Mouse (Mus musculus) lung, embryonic 15.5 days (tissue): ENCODE results near the gene Slc25a29. TPM values are rescaled to one million over a fixed set of nuclear protein-coding genes. Genes with fewer than 3 reads are reported as not detected.

ENCODE experiments used
- ATAC-seq: fragments of 200-750 bp; cut with Nextera tagmentation; 2 replicates; pipeline ENCODE4 v1.8.0; 2017; ENCODE audit warnings: moderate number of reproducible peaks, borderline replicate concordance; ENCODE audit not compliant: low FRiP score, low TSS enrichment; ENCODE audit errors: extremely low read depth
- H3K27ac ChIP-seq: fragments of 300-500 bp; sonication (generic); 2 replicates; pipeline ENCODE4 v1.5.1; 2015; ENCODE audit warnings: moderate library complexity, mild to moderate bottlenecking, inconsistent platforms
- H3K27me3 ChIP-seq: fragments of 300-500 bp; sonication (generic); 2 replicates; pipeline ENCODE4 v1.6.1; 2015; ENCODE audit warnings: inconsistent platforms
- H3K36me3 ChIP-seq: fragments of 300-500 bp; sonication (generic); 2 replicates; pipeline ENCODE4 v1.6.1; 2015; ENCODE audit warnings: inconsistent platforms
- H3K4me1 ChIP-seq: fragments of 300-500 bp; sonication (generic); 2 replicates; pipeline ENCODE4 v1.6.1; 2015; ENCODE audit warnings: inconsistent platforms
- H3K4me2 ChIP-seq: fragments of 300-500 bp; sonication (generic); 2 replicates; pipeline ENCODE4 v1.6.1; 2015; ENCODE audit warnings: inconsistent platforms, mild to moderate bottlenecking, moderate library complexity
- H3K4me3 ChIP-seq: fragments of 300-500 bp; sonication (generic); 2 replicates; pipeline ENCODE4 v1.5.1; 2015; ENCODE audit warnings: mild to moderate bottlenecking, inconsistent platforms
- H3K9ac ChIP-seq: fragments of 300-500 bp; sonication (generic); 2 replicates; pipeline ENCODE4 v1.6.1; 2015; ENCODE audit warnings: inconsistent platforms
- H3K9me3 ChIP-seq: fragments of 300-500 bp; sonication (generic); 2 replicates; pipeline ENCODE4 v1.6.1; 2016; ENCODE audit warnings: inconsistent platforms
- WGBS: fragments of 180-500 bp; shearing (Covaris S2); methylation state at CpG from one replicate; pipeline ENCODE4 v1.1.7; 2015; 5-methylcytosine and 5-hydroxymethylcytosine counted together
- polyA plus RNA-seq: library from polyadenylated mRNA; unstranded; fragments of >200 nt; fragmentation: Nextera tagmentation; extraction: Ambion mirVana; gene quantifications from 2 replicates; pipeline ENCODE4 v1.2.1, GENCODE M21; 2015

The Slc25a29 gene
- polyA plus RNA-seq, 1 experiment from 2014 or later = 8.0 TPM

DNA sequence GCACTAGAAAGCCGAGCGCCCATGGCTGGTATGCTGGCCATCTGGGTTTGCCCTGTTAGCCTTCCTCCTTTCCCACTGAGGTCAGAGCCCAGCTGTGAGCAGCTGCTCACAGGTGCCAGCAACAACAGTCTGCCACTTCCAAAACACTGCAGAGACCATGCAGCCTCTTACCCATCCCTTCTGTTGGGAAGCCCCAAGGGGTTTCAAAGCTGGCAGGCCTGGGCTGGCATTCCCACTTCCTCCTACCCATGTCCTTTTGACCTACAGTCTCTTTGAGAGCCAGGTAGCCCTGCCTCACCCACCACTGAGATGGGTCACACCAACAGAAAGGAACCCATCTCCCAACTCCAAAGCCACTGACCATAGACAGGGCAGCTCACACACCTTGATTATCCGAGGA, 2.3 kb downstream of the Slc25a29 start:
- Histone ChIP-seq H3K4me3 (no peak overlapping the region), H3K9ac (no peak overlapping the region), H3K4me1 (peaks cover 49% of the 10 kb centered on the region), H3K4me2 (no peak overlapping the region), H3K36me3 (no peaks in the 10 kb centered on the region), H3K9me3 (no peaks in the 10 kb centered on the region), H3K27ac (no peak overlapping the region), H3K27me3 (no peaks in the 10 kb centered on the region)
- ATAC-seq = no peak
- 86% methylated on average over 3 of the region's 3 CpGs for WGBS

DNA sequence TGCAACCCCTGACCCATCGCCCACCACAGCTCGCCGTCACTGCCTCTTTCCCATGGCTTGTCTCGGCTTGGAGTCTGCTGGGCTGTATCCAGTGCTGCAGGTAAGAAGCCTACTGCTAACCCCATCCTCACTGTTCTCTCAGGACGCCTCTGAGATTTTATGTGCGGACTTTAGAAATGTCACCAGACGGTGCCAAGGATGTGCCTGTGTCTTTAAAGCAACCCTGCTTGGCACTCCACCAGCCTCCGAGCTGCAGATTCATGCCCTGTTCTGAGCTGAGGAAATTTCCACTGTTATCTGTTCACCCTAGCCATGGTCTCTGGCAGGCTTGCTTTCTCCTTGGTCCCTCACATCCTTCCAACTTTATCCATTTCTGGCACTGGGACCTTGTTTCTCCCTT, 2.8 kb downstream of the Slc25a29 start:
- no peaks in the 10 kb centered on the region for H3K9me3 ChIP-seq
- no peak overlapping the region for H3K4me2 ChIP-seq
- WGBS = 77% methylated on average over 8 of the region's 8 CpGs
- no peak overlapping the region for H3K9ac ChIP-seq
- H3K27me3 ChIP-seq = no peaks in the 10 kb centered on the region
- H3K27ac ChIP-seq = no peak overlapping the region
- no peak overlapping the region for H3K4me3 ChIP-seq
- H3K36me3 ChIP-seq = no peaks in the 10 kb centered on the region
- no peak for ATAC-seq
- H3K4me1 ChIP-seq = peaks cover 44% of the 10 kb centered on the region

DNA sequence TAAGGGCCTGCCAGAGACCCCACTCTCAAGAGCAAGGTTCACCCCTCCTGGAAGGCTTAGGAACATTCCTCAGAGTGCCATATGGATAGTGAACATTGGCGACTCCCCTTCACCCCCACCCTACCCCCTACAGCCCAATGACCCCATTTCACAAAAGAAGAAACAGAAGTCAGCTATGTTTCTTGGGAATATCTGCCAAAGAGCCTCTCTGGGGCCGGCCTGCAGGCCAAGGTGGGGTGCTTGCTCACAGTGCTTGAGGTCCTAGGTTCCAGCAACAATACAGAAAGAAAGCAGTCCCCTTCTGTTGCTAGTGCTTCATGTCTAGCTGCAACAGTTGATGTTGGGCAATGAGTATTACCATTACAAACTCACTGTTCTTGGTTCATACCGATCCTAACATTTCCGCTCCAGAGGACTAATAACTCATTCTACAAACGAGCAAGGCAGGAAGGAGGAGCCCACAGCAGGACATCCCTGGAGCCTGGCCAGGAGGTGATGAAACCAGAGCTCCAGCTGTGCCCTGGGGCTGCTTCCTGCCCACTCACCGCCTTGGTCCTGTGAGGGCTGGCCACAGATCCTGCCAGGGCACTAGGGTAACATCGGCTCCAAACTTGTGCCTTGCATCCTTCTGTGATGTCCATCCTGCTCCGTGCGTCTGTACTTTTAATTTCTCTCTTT, 3.6 kb downstream of the Slc25a29 start:
- H3K9me3 ChIP-seq = no peaks in the 10 kb centered on the region
- H3K4me3 ChIP-seq = no peak overlapping the region
- 49% methylated on average over 9 of the region's 9 CpGs for WGBS
- H3K27me3 ChIP-seq = no peaks in the 10 kb centered on the region
- no peak for ATAC-seq
- H3K4me1 ChIP-seq = peaks cover 36% of the 10 kb centered on the region
- no peak overlapping the region for H3K9ac ChIP-seq
- no peak overlapping the region for H3K27ac ChIP-seq
- no peaks in the 10 kb centered on the region for H3K36me3 ChIP-seq
- H3K4me2 ChIP-seq = no peak overlapping the region

DNA sequence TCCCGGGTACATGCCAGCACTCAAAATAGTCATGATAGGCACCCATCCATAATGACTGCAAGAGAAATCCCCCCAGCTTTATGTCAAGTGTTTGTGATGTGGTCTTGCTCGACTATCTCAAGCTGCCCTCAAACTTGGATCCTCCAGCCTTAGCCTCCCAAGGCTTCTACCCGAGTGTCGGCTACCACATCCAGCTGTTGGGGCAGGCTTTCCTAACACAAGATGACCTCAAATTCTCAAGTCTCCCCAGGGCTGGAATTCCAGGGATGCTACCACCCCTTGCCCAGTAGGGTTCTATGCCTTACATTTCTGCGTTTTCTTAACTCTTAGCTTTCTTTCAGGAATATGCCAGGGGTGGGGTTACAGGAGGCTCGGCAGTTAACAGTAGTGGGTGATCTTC, 5.3 kb downstream of the Slc25a29 start:
- 66% methylated on average over 6 of the region's 6 CpGs for WGBS
- Histone ChIP-seq H3K4me2 (no peak overlapping the region), H3K4me3 (no peak overlapping the region), H3K9me3 (no peaks in the 10 kb centered on the region), H3K27me3 (no peaks in the 10 kb centered on the region), H3K27ac (no peak overlapping the region), H3K9ac (no peak overlapping the region), H3K4me1 (peaks cover 27% of the 10 kb centered on the region), H3K36me3 (no peaks in the 10 kb centered on the region)
- ATAC-seq = no peak

DNA sequence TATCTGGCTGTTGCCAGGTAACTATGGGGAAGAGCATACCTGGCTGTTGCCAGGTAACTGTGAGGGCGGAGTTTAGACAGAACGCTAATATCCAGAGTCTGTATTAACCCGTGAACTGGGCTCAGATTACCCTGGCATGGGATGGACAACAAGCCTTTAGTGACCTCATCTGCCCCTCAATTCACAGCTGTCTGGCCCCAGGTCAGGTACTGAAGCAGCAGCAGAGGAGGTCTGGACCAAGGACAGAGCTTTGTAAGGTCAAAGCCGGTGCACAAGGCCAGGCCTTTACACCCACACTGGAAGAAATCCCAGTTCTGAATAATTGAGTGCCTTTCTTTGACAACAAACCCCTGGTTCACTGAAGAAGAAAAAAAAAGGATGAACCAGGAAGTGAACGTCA, 6.0 kb downstream of the Slc25a29 start:
- no peaks in the 10 kb centered on the region for H3K27me3 ChIP-seq
- WGBS = 62% methylated on average over 5 of the region's 5 CpGs
- no peaks in the 10 kb centered on the region for H3K9me3 ChIP-seq
- H3K4me3 ChIP-seq = no peak overlapping the region
- no peak for ATAC-seq
- no peak overlapping the region for H3K4me2 ChIP-seq
- no peak overlapping the region for H3K9ac ChIP-seq
- H3K27ac ChIP-seq = no peak overlapping the region
- no peaks in the 10 kb centered on the region for H3K36me3 ChIP-seq
- peaks cover 20% of the 10 kb centered on the region for H3K4me1 ChIP-seq

DNA sequence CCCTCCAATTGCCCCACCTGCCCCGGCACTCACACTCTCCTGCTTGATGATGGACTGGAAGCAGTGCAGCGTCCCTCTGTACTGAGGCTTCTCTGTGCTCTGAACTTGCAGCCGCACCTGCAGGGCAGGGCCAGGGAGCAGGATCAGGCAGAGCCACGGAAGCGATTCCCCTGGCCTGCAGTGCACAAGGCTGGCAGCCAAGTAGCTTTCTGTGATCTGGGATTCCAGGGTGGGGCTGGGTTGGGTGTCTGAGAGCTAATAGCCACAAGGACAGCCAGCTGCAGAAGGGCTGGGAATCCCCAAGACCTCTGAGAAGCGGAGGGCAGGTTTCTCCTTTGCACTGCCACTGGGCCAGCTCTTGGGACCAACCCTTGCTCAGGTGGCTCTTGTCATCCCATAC, 8.0 kb downstream of the Slc25a29 start:
- H3K36me3 ChIP-seq = no peaks in the 10 kb centered on the region
- no peak overlapping the region for H3K27ac ChIP-seq
- no peak overlapping the region for H3K4me3 ChIP-seq
- H3K9ac ChIP-seq = no peak overlapping the region
- WGBS = 91% methylated on average over 6 of the region's 6 CpGs
- no peak for ATAC-seq
- no peaks in the 10 kb centered on the region for H3K27me3 ChIP-seq
- H3K9me3 ChIP-seq = no peaks in the 10 kb centered on the region
- H3K4me1 ChIP-seq = peaks cover 18% of the 10 kb centered on the region
- no peak overlapping the region for H3K4me2 ChIP-seq

DNA sequence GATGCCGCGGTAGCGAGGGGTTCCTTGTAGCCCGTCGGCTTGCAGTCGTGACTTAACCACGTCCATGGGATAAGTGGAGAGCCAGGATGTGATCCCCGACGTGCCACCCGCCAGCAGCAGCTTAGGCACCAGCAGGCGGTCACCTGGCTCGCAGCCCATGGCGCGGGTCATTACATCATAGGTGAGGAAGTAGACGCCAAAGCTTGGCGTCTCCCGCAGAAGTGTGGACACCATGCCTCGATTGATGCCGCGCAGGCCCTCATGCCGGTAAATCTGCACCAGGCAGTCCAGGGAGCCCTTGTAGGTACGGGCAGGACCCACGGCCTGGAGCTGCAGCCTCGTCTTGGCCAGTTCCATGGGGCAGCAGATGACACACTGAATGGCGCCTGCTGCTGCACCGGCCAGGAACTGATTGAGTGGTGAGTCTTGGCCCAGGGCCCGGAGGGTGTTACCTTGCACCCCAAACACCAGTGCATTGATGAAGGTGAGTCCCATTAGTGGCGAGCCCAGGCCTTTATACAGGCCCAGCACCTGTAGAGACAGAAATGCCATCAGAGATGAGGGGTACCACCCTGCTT, 8.6 kb downstream of the Slc25a29 start:
- H3K4me3 ChIP-seq = no peak overlapping the region
- H3K27ac ChIP-seq = no peak overlapping the region
- no peak for ATAC-seq
- H3K4me2 ChIP-seq = no peak overlapping the region
- no peaks in the 10 kb centered on the region for H3K27me3 ChIP-seq
- H3K9ac ChIP-seq = no peak overlapping the region
- no peaks in the 10 kb centered on the region for H3K9me3 ChIP-seq
- H3K36me3 ChIP-seq = no peaks in the 10 kb centered on the region
- WGBS = 91% methylated on average over 28 of the region's 28 CpGs
- peaks cover 12% of the 10 kb centered on the region for H3K4me1 ChIP-seq

DNA sequence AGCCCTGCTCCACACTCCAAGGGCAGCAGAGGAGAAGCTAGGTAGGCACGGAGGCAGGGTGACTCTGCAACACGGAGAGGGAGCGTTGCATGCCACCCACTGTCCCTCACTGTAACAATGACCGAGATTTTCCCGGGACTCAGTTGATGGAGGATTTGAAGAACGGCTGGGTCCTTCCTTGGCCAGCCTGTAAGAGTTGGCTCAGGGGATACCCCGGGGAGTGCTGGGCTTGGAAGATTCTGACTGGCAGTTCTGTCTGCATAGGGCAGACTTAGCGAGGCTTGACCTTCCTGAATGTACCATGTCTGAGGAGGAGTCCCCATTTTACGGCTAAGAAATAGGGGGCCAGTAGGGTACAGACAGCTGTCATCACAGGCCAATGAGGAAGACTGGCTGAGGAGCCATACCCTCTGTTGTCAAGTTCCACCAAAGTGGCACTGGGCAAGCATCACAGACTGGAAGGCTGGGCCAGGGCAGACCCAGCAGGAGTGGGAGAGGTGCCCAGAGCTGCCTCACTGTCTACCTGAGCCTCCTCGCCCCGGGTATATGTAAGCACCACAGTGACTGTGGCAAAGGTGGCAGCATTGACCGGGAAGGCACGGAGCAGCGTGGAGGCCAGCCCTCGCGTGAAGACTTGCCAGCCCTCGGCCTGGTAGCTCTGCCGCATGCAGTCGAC, 9.3 kb downstream of the Slc25a29 start:
- H3K27me3 ChIP-seq = no peaks in the 10 kb centered on the region
- peak; percentile 15; the same call in 1 of the 2 replicates for ATAC-seq
- no peak overlapping the region for H3K9ac ChIP-seq
- peaks cover 6% of the 10 kb centered on the region; the same call in 1 of the 2 replicates for H3K4me1 ChIP-seq
- no peaks in the 10 kb centered on the region for H3K36me3 ChIP-seq
- H3K4me3 ChIP-seq = no peak overlapping the region
- H3K9me3 ChIP-seq = no peaks in the 10 kb centered on the region
- no peak overlapping the region for H3K4me2 ChIP-seq
- H3K27ac ChIP-seq = no peak overlapping the region
- 92% methylated on average over 19 of the region's 19 CpGs for WGBS

DNA sequence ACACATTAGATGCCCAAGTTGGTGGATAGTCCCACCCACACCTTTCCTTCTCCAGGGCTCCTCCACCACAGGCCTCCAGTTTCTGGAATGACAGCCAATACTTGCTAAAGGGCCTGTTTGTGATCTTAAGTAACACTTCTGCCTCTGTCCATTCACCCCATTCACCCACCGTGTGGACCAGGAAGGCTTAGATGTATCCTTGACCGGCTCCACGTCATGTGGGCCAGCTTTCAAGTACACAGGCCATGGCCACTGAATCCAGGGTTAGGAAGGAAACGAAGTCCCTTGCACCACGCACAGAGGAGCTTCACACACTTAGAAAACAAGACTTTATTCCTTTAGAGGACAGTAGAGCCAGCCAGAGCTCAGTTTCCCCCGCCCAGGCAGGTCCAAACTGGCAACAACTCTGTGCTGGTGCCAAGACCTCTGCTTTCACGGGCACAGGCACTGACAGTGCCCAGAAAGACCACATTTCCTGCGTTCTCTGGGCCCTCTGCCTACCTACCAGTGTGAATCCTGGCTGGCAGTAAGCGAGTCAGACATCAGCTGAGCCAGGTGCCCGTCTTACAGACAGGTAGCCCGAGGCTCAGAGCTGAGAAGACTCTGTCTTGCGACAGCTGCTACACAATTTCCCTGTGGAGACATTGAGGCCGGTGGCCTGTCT, 10.0 kb downstream of the Slc25a29 start:
- 88% methylated on average over 13 of the region's 13 CpGs for WGBS
- ATAC-seq = no peak
- H3K9ac ChIP-seq = no peak overlapping the region

DNA sequence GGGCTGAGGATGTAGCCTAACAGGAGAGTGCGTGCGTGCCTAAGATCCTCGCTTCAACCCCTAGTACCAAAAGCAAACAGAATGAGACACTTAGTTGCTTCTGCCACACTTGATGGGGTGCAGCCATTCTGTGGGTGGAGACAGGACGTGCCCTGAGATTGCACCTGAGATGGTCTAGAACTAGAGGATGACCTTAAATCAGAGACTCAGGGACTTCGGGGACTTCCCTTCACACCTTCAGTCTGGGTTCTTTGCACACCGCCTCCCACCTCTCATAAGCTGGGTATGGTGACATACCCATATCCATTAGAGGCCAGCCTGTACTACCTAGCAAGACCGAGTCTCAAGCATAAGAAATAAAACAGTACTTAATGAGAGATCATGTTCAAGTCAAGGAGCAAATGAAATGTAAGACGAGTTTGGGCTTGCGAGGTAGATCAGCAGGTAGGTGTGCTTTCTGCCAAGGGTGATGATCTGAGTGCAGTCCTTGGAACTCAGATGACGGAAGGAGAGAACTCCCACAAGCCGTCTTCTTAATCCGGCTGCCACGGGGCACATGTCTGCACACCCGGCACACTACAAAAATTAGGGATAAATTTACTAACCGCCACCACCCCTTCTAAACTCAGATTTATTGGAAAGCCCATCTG, 11.3 kb downstream of the Slc25a29 start:
- Histone ChIP-seq H3K4me1 (0 out of 2 replicates have a peak, but pooled peaks cover under 1% of the 10 kb centered on the region), H3K27ac (no peak overlapping the region), H3K9ac (no peak overlapping the region), H3K4me3 (no peak overlapping the region), H3K9me3 (no peaks in the 10 kb centered on the region), H3K36me3 (no peaks in the 10 kb centered on the region), H3K27me3 (no peaks in the 10 kb centered on the region), H3K4me2 (no peak overlapping the region)
- WGBS = 88% methylated on average over 15 of the region's 15 CpGs
- ATAC-seq = no peak

More for the DNA sequence above, 10.0 kb downstream of the Slc25a29 start:
- Histone ChIP-seq H3K9me3 (no peaks in the 10 kb centered on the region), H3K36me3 (no peaks in the 10 kb centered on the region), H3K4me1 (0 out of 2 replicates have a peak, but pooled peaks cover 5% of the 10 kb centered on the region), H3K4me2 (no peak overlapping the region), H3K27ac (no peak overlapping the region), H3K27me3 (no peaks in the 10 kb centered on the region), H3K4me3 (no peak overlapping the region)

DNA sequence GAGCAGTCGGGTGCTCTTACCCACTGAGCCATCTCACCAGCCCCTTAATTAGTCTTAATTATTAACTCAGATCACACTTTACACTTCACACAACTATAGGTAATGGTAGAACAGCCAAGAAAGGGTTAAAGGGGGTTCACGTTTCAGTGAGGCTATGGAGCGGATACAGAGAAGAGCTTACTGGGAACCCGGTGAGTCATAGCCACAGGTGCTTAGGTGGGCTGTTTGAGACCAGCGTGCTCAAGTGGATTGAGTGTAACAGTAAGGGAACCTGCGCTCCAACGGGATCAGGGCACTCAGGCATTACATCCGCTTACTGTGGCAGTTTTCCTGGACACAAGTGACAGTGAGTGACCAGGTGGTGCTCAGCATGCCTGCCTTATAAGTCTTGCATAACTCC, 12.6 kb downstream of the Slc25a29 start:
- ATAC-seq = no peak
- no peaks in the 10 kb centered on the region for H3K9me3 ChIP-seq
- H3K27ac ChIP-seq = no peak overlapping the region
- no peak overlapping the region for H3K4me3 ChIP-seq
- H3K9ac ChIP-seq = no peak overlapping the region
- H3K36me3 ChIP-seq = peaks cover 6% of the 10 kb centered on the region; the same call in 1 of the 2 replicates
- H3K4me2 ChIP-seq = no peak overlapping the region
- WGBS = 40% methylated on average over 8 of the region's 8 CpGs
- no peaks in the 10 kb centered on the region for H3K27me3 ChIP-seq
- no peaks in the 10 kb centered on the region for H3K4me1 ChIP-seq
